19 mouse cellular contexts compared by ENCODE assay signal in genomic region chr15:79900751-79901150, GRCm38 (mm10). TPM values are rescaled to one million over a fixed set of nuclear protein-coding genes. Genes with fewer than 3 reads are reported as not detected.
DNase-seq lines count a peak whose midpoint lies in the region; ATAC-seq and TF ChIP-seq lines count a peak whose summit lies in the region.
"Had no signal": no experiment of that assay in that cellular context is flagged by ENCODE, and none has a peak within 500 bp of the region (broad histone marks: within the 10 kb centered on the region; RNA-seq: fewer than 3 reads in every experiment).

No protein-coding gene starts in this region.

- peaks cover 24% of the 10 kb centered on the region for H3K4me1 ChIP-seq in thymus, adult 2 months (replicated peaks; ENCODE audit: control insufficient read depth, insufficient read depth, low read length)
- no peaks in the 10 kb centered on the region for H3K4me1 ChIP-seq in forebrain, postnatal 0 days (ENCODE audit: insufficient read depth)
- H3K4me1 ChIP-seq: limb, embryonic 13.5 days; neural tube, embryonic 12.5 days had no signal

- 73% methylated on average over 7 of the region's 7 CpGs for WGBS in thymus, adult 2 months
- 66% methylated on average over 7 of the region's 7 CpGs for WGBS in forebrain, postnatal 0 days

- peaks cover 58% of the 10 kb centered on the region for H3K36me3 ChIP-seq in thymus, adult 2 months (ENCODE audit: control insufficient read depth, insufficient read depth, low read length)
- no peaks in the 10 kb centered on the region for H3K36me3 ChIP-seq in forebrain, postnatal 0 days (ENCODE audit: insufficient read depth)
- H3K36me3 ChIP-seq: lung, embryonic 15.5 days; neural tube, embryonic 12.5 days had no signal

- ATAC-seq in monocyte, adult 5-6 weeks (replicated peaks; ENCODE audit: insufficient number of reproducible peaks, low FRiP score, low TSS enrichment, poor library complexity, severe bottlenecking) = 0 out of 2 replicates have a peak, but pooled peaks have one; percentile 15
- no peak for ATAC-seq in forebrain, postnatal 0 days
- ATAC-seq: intestine, postnatal 0 days had no signal

- peak; percentile 28 to 31 for DNase-seq in adrenal gland, postnatal 36 days
- DNase-seq in adrenal gland, postnatal 10 days = no peak
- no peak for DNase-seq in thymus, adult 2 months
- DNase-seq in thymus, postnatal 25 days = no peak
- no peak for DNase-seq in forebrain, postnatal 0 days
- DNase-seq in urinary bladder, adult 2 months (ENCODE audit: low spot score) = no peak
- no peak for DNase-seq in layer of hippocampus, adult 2 months (ENCODE audit: low spot score in 2 of 2)
- DNase-seq: cerebellum, adult 18-20 months; gastrocnemius, adult 2 months; heart, adult 2 months; kidney, postnatal 14 days; layer of hippocampus, postnatal 36 days; right cerebral cortex, adult 18-20 months had no signal

- H3K9ac ChIP-seq in forebrain, postnatal 0 days = no peak overlapping the region
- H3K9ac ChIP-seq: limb, embryonic 13.5 days; lung, embryonic 15.5 days; neural tube, embryonic 12.5 days had no signal

- H3K27me3 ChIP-seq in thymus, adult 2 months (ENCODE audit: control insufficient read depth, insufficient read depth, low read length) = no peaks in the 10 kb centered on the region
- no peaks in the 10 kb centered on the region for H3K27me3 ChIP-seq in forebrain, postnatal 0 days (ENCODE audit: insufficient read depth, low read length)
- H3K27me3 ChIP-seq: lung, embryonic 15.5 days; neural tube, embryonic 12.5 days had no signal

- no peak overlapping the region for H3K4me3 ChIP-seq in thymus, adult 2 months (ENCODE audit: control insufficient read depth, insufficient read depth, low read length)
- no peak overlapping the region for H3K4me3 ChIP-seq in forebrain, postnatal 0 days (ENCODE audit: low read depth, low read length)
- H3K4me3 ChIP-seq in layer of hippocampus, adult 2 months = no peak overlapping the region
- H3K4me3 ChIP-seq: gastrocnemius, adult 2 months; heart, adult 2 months; limb, embryonic 13.5 days; lung, embryonic 15.5 days; neural tube, embryonic 12.5 days had no signal

- H3K27ac ChIP-seq in thymus, adult 2 months (ENCODE audit: control insufficient read depth, insufficient read depth, low read length) = peak overlapping the region; percentile 68
- H3K27ac ChIP-seq in forebrain, postnatal 0 days (ENCODE audit: low read depth, low read length) = no peak overlapping the region
- H3K27ac ChIP-seq in layer of hippocampus, adult 2 months = no peak overlapping the region
- H3K27ac ChIP-seq: heart, adult 2 months; lung, embryonic 15.5 days; neural tube, embryonic 12.5 days had no signal

- H3K4me2 ChIP-seq in forebrain, postnatal 0 days (ENCODE audit: low read depth) = no peak overlapping the region
- H3K4me2 ChIP-seq: limb, embryonic 13.5 days; lung, embryonic 15.5 days; midbrain, embryonic 11.5 days; neural tube, embryonic 12.5 days had no signal

- no peaks in the 10 kb centered on the region for H3K9me3 ChIP-seq in forebrain, postnatal 0 days (ENCODE audit: low read length)
- H3K9me3 ChIP-seq: limb, embryonic 13.5 days; lung, embryonic 15.5 days; neural tube, embryonic 12.5 days had no signal

- no peak for TF ChIP-seq CTCF in thymus, adult 2 months (IDR thresholded peaks at IDR 0.05; ENCODE audit: borderline replicate concordance, control insufficient read depth, extremely low read depth, insufficient read depth, low read length, poor library complexity)
- TF ChIP-seq CTCF in forebrain, postnatal 0 days (IDR thresholded peaks at IDR 0.05; ENCODE audit: low read depth) = no peak
- TF ChIP-seq CTCF in layer of hippocampus, adult 2 months (conservative IDR thresholded peaks at IDR 0.05) = no peak

- no peak for TF ChIP-seq POLR2A in thymus, adult 2 months (IDR thresholded peaks at IDR 0.05; ENCODE audit: control insufficient read depth, extremely low read depth, insufficient read depth, low read length, poor library complexity)

RNA-seq across cellular contexts. Expression of gene Apobec3, which starts 9.3 kb away (rescaled TPM):
- 10 to 100 TPM; 14.5 to 15.7 TPM for total RNA-seq in adrenal gland, postnatal 36 days (2021)
- total RNA-seq in adrenal gland, postnatal 10 days (2021) = 10 to 100 TPM; 16.0 to 30.6 TPM
- polyA plus RNA-seq in thymus, adult 2 months (2012; rRNA removed) = 92.3 and 98.5 TPM in 2 replicates
- total RNA-seq in monocyte, adult 5-6 weeks (2017) = 85.0 to 218 TPM (median 113 TPM) in 3 replicates
- total RNA-seq in forebrain, postnatal 0 days (2014; rRNA removed) = 4.0 and 5.3 TPM in 2 replicates
- 3.1 and 3.6 TPM in 2 replicates for polyA plus RNA-seq in forebrain, postnatal 0 days (2015; fragmentation: Nextera tagmentation; extraction: Ambion mirVana)
- 59.2 and 62.1 TPM in 2 replicates for polyA plus RNA-seq in urinary bladder, adult 2 months (2012; rRNA removed)
- 1 to 10 TPM; 5.5 to 5.8 TPM for total RNA-seq in layer of hippocampus, adult 2 months (2021)

Comparison
In these comparisons a context has a peak if more than half of its experiments do, and no peak if none do; other contexts are left out.
1. DNase-seq: peak in adrenal gland, postnatal 36 days (2 of 2); none in adrenal gland, postnatal 10 days (single experiment), thymus, adult 2 months (single experiment), thymus, postnatal 25 days (single experiment), forebrain, postnatal 0 days (single experiment), urinary bladder, adult 2 months (single experiment) and layer of hippocampus, adult 2 months (0 of 2).